Mouse (Mus musculus): ENCODE measurements around the gene Runx2. TPM values are rescaled to one million over a fixed set of nuclear protein-coding genes. Genes with fewer than 3 reads are reported as not detected.

Runx2 gene
- polyA plus RNA-seq, 1 experiment from 2014 or later = 1.4 TPM

DNA sequence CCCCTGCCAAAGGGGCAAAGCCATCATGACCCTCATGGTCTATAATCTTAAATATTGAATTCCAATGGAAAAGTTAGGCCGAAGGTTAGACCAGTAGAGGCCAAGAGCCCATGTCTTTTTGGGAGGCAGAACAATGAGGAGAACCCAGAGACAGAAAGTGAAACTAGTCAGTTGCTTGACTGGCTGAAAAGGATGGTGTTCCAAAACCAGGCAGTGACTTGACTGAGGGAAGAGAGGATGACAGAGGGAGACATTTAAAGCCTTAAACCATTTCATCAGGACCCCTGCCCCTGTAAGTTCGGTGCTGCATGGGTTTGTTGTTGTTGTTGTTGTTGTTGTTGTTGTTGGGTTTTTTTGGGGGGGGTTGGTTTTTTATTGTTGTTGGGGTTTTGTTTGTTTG, 215.5 kb downstream of the Runx2 start:
- Histone ChIP-seq H3K4me3 (ENCODE audit: low read depth, low read length) (no peak overlapping the region), H3K27me3 (ENCODE audit: control insufficient read depth, insufficient read depth, low read length) (no peaks in the 10 kb centered on the region), H3K27ac (ENCODE audit: low read depth, low read length) (no peak overlapping the region), H3K4me2 (ENCODE audit: low read depth) (no peak overlapping the region), H3K9ac (ENCODE audit: low read length) (no peak overlapping the region), H3K4me1 (ENCODE audit: control insufficient read depth, insufficient read depth, low read length) (no peaks in the 10 kb centered on the region), H3K36me3 (ENCODE audit: control insufficient read depth, insufficient read depth, low read length) (no peaks in the 10 kb centered on the region), H3K9me3 (ENCODE audit: control insufficient read depth, low read length) (no peaks in the 10 kb centered on the region)
- WGBS = 89% methylated on average over 2 of the region's 2 CpGs
- ATAC-seq (ENCODE audit: insufficient read depth, low FRiP score, low TSS enrichment) = no peak
- DNase-seq (ENCODE audit: low spot score) = no peak

DNA sequence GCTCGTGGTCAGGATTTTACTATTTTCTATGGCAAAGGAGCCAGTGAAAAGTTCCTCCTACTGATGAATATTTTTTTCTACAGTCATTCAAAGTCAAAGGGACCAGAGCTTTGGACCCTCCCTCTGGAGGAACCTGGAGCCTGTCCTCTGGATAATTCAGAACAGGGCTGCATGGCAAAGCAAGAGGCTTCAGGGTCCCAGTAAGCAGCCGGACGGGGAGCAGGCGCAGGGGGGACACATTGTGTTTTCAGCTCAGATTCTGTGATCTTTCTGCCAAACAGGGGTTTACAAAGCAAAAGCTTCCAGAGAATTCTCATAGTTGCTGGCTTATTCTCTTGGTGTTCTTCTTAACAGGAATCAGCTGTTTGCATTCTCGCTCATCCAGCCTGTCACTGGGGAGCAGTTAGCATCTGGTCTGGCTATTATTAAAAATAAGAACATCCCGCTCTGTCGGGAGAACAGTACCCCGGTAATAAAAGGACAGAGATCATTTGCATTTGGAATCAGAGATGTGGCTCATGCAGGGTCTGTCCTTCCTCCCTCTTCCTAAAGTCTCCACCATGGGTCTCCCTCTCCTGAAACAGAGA, 216.6 kb downstream of the Runx2 start:
- no peak overlapping the region for H3K4me3 ChIP-seq (ENCODE audit: low read depth, low read length)
- H3K9me3 ChIP-seq (ENCODE audit: control insufficient read depth, low read length) = no peaks in the 10 kb centered on the region
- no peak overlapping the region for H3K9ac ChIP-seq (ENCODE audit: low read length)
- H3K4me2 ChIP-seq (ENCODE audit: low read depth) = no peak overlapping the region
- no peaks in the 10 kb centered on the region for H3K4me1 ChIP-seq (ENCODE audit: control insufficient read depth, insufficient read depth, low read length)
- WGBS = 53% methylated on average over 8 of the region's 8 CpGs
- no peaks in the 10 kb centered on the region for H3K27me3 ChIP-seq (ENCODE audit: control insufficient read depth, insufficient read depth, low read length)
- ATAC-seq (ENCODE audit: insufficient read depth, low FRiP score, low TSS enrichment) (no peak), DNase-seq (ENCODE audit: low spot score) (no peak)
- H3K36me3 ChIP-seq (ENCODE audit: control insufficient read depth, insufficient read depth, low read length) = no peaks in the 10 kb centered on the region
- no peak overlapping the region for H3K27ac ChIP-seq (ENCODE audit: low read depth, low read length)

DNA sequence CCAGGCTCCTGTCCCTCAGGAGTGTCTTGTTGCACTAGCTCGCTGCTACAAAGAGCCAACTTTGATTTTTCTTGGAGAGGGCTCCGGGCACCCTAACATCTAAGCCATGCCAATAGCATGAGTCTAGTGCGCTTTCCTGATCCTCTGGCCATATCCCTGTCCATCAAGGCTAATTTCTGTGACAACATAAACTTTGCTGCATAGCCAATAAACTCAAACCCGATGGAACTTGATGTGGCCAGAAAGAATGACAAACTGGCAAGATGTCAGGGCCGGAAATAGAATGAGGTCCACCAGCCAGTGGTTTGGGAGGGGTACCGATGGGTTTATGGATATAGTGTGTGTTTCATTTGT, 221.9 kb downstream of the Runx2 start:
- H3K4me3 ChIP-seq (ENCODE audit: low read depth, low read length) = no peak overlapping the region
- no peaks in the 10 kb centered on the region for H3K9me3 ChIP-seq (ENCODE audit: control insufficient read depth, low read length)
- no peak overlapping the region for H3K27ac ChIP-seq (ENCODE audit: low read depth, low read length)
- no peaks in the 10 kb centered on the region for H3K4me1 ChIP-seq (ENCODE audit: control insufficient read depth, insufficient read depth, low read length)
- no peaks in the 10 kb centered on the region for H3K27me3 ChIP-seq (ENCODE audit: control insufficient read depth, insufficient read depth, low read length)
- no peak for ATAC-seq (ENCODE audit: insufficient read depth, low FRiP score, low TSS enrichment)
- DNase-seq (ENCODE audit: low spot score) = no peak
- no peaks in the 10 kb centered on the region for H3K36me3 ChIP-seq (ENCODE audit: control insufficient read depth, insufficient read depth, low read length)
- WGBS = 89% methylated on average over 6 of the region's 6 CpGs
- H3K9ac ChIP-seq (ENCODE audit: low read length) = no peak overlapping the region
- no peak overlapping the region for H3K4me2 ChIP-seq (ENCODE audit: low read depth)

DNA sequence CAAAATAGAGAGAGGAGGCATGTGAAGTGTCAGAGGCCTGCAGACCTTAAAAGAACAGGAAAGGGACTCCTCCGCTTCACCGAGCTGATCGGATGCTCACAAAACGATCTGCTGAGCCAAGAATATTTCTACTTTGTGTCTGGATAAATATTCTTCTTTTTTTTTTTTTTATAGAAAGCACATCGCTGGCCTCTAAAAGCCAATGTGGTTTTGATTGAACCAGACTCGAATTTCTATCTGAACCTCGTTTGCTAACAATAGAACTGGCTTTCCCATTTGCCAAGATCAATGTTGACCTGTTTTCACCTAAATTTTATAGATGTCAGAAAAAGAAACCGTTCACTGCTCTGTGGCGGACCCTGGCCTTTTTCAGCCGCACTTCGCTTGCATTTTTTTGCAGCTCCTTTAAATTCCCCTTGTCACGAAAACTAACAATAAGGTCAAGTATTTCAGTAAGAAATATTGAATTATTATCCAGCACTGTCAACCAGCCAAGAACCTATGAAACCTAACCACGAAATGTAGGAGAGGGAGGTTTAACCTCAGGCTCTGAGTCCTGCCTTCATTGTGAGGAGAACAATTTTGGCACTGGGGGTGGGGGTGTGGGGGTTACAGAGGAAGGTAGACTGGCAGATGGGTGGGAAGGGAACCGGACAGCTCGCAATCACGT, 222.4 kb downstream of the Runx2 start:
- WGBS = 85% methylated on average over 16 of the region's 16 CpGs

DNA sequence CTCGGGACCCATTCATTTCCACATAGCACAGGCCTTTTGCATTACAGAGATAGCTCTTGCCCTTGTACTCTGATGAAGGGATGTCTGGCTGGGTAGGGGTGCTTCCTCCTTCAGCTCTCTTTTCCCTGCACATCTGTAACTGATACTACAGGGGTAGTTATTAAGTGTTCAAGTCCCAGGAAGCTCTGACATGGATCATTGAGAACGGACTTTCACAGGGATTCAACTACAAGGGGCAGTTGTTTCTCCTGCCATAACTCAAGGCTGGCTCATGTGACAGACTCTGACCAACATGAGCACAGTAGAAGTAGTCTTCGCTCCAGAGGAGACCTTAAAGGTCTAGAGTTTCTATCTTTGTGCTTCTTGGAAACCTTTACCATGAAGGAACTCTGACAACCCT, 226.1 kb downstream of the Runx2 start:
- Histone ChIP-seq H3K9ac (ENCODE audit: low read length) (no peak overlapping the region), H3K4me1 (ENCODE audit: control insufficient read depth, insufficient read depth, low read length) (no peaks in the 10 kb centered on the region), H3K27me3 (ENCODE audit: control insufficient read depth, insufficient read depth, low read length) (no peaks in the 10 kb centered on the region), H3K4me2 (ENCODE audit: low read depth) (no peak overlapping the region), H3K9me3 (ENCODE audit: control insufficient read depth, low read length) (no peaks in the 10 kb centered on the region), H3K36me3 (ENCODE audit: control insufficient read depth, insufficient read depth, low read length) (no peaks in the 10 kb centered on the region), H3K4me3 (ENCODE audit: low read depth, low read length) (no peak overlapping the region), H3K27ac (ENCODE audit: low read depth, low read length) (no peak overlapping the region)
- ATAC-seq (ENCODE audit: insufficient read depth, low FRiP score, low TSS enrichment) (no peak), DNase-seq (ENCODE audit: low spot score) (no peak)
- WGBS = 61% methylated on average over 3 of the region's 3 CpGs

More for the DNA sequence above, 222.4 kb downstream of the Runx2 start:
- H3K4me2 ChIP-seq (ENCODE audit: low read depth) = no peak overlapping the region
- H3K27me3 ChIP-seq (ENCODE audit: control insufficient read depth, insufficient read depth, low read length) = no peaks in the 10 kb centered on the region
- DNase-seq (ENCODE audit: low spot score) (no peak), ATAC-seq (ENCODE audit: insufficient read depth, low FRiP score, low TSS enrichment) (no peak)
- no peak overlapping the region for H3K4me3 ChIP-seq (ENCODE audit: low read depth, low read length)
- no peak overlapping the region for H3K27ac ChIP-seq (ENCODE audit: low read depth, low read length)
- H3K4me1 ChIP-seq (ENCODE audit: control insufficient read depth, insufficient read depth, low read length) = no peaks in the 10 kb centered on the region
- H3K9me3 ChIP-seq (ENCODE audit: control insufficient read depth, low read length) = no peaks in the 10 kb centered on the region
- no peaks in the 10 kb centered on the region for H3K36me3 ChIP-seq (ENCODE audit: control insufficient read depth, insufficient read depth, low read length)
- no peak overlapping the region for H3K9ac ChIP-seq (ENCODE audit: low read length)

DNA sequence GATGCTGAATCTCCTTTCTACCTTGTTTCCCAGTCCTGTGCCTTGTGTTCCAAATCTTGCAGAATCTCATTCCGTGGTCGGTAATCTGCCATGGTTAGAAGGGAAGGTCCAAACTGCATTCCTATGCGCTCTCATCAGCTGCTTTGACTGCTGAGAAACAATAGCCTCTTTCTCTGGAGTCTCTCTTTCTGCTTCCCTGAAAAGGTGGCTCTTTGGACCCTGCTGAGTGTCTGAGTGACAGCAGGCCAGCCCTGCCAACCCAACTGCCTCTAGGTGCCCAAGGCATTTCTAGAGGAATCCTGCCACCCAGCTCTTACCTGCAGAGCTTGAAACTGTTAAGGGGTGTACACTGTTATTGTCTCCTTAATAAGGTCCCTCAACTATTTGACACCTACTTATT, 226.6 kb downstream of the Runx2 start:
- Histone ChIP-seq H3K27me3 (ENCODE audit: control insufficient read depth, insufficient read depth, low read length) (no peaks in the 10 kb centered on the region), H3K9ac (ENCODE audit: low read length) (no peak overlapping the region), H3K9me3 (ENCODE audit: control insufficient read depth, low read length) (no peaks in the 10 kb centered on the region), H3K36me3 (ENCODE audit: control insufficient read depth, insufficient read depth, low read length) (no peaks in the 10 kb centered on the region), H3K4me3 (ENCODE audit: low read depth, low read length) (no peak overlapping the region), H3K4me1 (ENCODE audit: control insufficient read depth, insufficient read depth, low read length) (no peaks in the 10 kb centered on the region), H3K27ac (ENCODE audit: low read depth, low read length) (no peak overlapping the region), H3K4me2 (ENCODE audit: low read depth) (no peak overlapping the region)
- no peak for ATAC-seq (ENCODE audit: insufficient read depth, low FRiP score, low TSS enrichment)
- no peak for DNase-seq (ENCODE audit: low spot score)
- 25% methylated on average over 3 of the region's 3 CpGs for WGBS

DNA sequence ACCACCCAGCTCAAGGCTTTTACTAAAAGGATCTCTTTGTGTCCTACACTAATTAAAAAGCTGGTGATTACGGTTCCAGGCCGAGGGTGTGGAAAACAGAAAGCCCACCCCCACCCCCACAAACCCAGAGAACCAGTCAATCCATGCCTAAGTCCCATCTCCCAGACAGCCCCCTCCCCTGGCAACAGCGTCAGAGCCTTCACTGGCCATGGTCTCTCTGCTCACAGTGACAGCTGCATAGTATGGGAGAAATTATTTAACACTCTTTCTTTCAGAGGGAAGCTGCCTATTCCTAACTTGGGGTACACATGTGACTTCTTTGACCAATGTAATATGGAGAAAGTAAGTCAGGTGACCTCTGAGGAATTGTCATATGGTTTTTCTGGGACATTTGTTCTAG, 228.4 kb downstream of the Runx2 start:
- DNase-seq (ENCODE audit: low spot score) (no peak), ATAC-seq (ENCODE audit: insufficient read depth, low FRiP score, low TSS enrichment) (no peak)
- Histone ChIP-seq H3K36me3 (ENCODE audit: control insufficient read depth, insufficient read depth, low read length) (no peaks in the 10 kb centered on the region), H3K9ac (ENCODE audit: low read length) (no peak overlapping the region), H3K4me1 (ENCODE audit: control insufficient read depth, insufficient read depth, low read length) (no peaks in the 10 kb centered on the region), H3K9me3 (ENCODE audit: control insufficient read depth, low read length) (no peaks in the 10 kb centered on the region), H3K27ac (ENCODE audit: low read depth, low read length) (no peak overlapping the region), H3K27me3 (ENCODE audit: control insufficient read depth, insufficient read depth, low read length) (no peaks in the 10 kb centered on the region), H3K4me2 (ENCODE audit: low read depth) (no peak overlapping the region), H3K4me3 (ENCODE audit: low read depth, low read length) (no peak overlapping the region)
- WGBS = 76% methylated on average over 3 of the region's 3 CpGs

DNA sequence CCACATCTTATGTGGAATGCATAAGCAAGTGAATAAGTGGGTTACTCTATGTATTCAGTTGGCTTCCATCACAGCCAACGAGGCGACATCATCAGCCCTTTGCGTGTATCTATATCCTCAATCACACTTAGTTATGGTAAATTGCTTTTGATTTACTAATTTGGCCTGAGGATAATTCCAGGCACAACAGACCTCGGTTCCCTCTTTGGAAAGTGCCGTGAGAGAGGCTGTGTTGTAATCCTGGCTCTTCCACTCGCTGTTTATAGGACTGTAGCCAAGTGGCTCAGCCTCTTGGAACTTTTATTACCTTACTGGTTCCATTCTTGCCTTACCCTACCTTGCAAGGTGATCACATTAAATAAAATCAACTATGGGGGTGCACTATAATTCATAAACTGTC, 229.8 kb downstream of the Runx2 start:
- 83% methylated on average over 6 of the region's 6 CpGs for WGBS
- no peak overlapping the region for H3K9ac ChIP-seq (ENCODE audit: low read length)
- H3K36me3 ChIP-seq (ENCODE audit: control insufficient read depth, insufficient read depth, low read length) = no peaks in the 10 kb centered on the region
- no peak overlapping the region for H3K4me3 ChIP-seq (ENCODE audit: low read depth, low read length)
- ATAC-seq (ENCODE audit: insufficient read depth, low FRiP score, low TSS enrichment) = no peak
- H3K4me2 ChIP-seq (ENCODE audit: low read depth) = no peak overlapping the region
- no peak overlapping the region for H3K27ac ChIP-seq (ENCODE audit: low read depth, low read length)
- no peaks in the 10 kb centered on the region for H3K27me3 ChIP-seq (ENCODE audit: control insufficient read depth, insufficient read depth, low read length)
- no peak for DNase-seq (ENCODE audit: low spot score)
- no peaks in the 10 kb centered on the region for H3K9me3 ChIP-seq (ENCODE audit: control insufficient read depth, low read length)
- H3K4me1 ChIP-seq (ENCODE audit: control insufficient read depth, insufficient read depth, low read length) = no peaks in the 10 kb centered on the region

DNA sequence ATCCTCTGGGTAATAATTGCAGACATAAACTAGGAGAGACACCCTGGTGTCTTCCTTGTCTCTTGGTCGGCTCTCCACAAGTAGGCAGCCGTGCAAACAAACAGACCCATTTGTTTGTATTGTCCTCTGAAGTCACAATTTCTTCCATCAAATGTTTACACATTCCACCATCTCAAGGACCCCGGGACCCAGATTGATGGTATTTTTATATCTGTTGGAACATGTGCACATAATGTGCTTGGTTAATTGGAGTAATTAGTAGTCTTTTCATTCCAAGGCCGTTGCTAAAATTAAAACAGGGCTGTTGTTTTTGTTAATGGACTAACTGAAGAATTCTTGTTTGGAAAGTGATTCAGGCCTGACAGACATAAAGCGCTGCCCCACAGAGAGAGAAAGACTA, 236.8 kb downstream of the Runx2 start:
- H3K4me3 ChIP-seq (ENCODE audit: low read depth, low read length) = no peak overlapping the region
- H3K4me2 ChIP-seq (ENCODE audit: low read depth) = no peak overlapping the region
- H3K9ac ChIP-seq (ENCODE audit: low read length) = no peak overlapping the region
- H3K36me3 ChIP-seq (ENCODE audit: control insufficient read depth, insufficient read depth, low read length) = no peaks in the 10 kb centered on the region
- DNase-seq (ENCODE audit: low spot score) (no peak), ATAC-seq (ENCODE audit: insufficient read depth, low FRiP score, low TSS enrichment) (no peak)
- no peak overlapping the region for H3K27ac ChIP-seq (ENCODE audit: low read depth, low read length)
- no peaks in the 10 kb centered on the region for H3K4me1 ChIP-seq (ENCODE audit: control insufficient read depth, insufficient read depth, low read length)
- no peaks in the 10 kb centered on the region for H3K9me3 ChIP-seq (ENCODE audit: control insufficient read depth, low read length)
- no peaks in the 10 kb centered on the region for H3K27me3 ChIP-seq (ENCODE audit: control insufficient read depth, insufficient read depth, low read length)
- WGBS = 45% methylated on average over 5 of the region's 5 CpGs

Measured in neural tube, embryonic 11.5 days (tissue).